Mouse (Mus musculus) urinary bladder, postnatal 36 days (tissue): ENCODE data around the gene Pnpla8.

Source experiments
- DNase-seq, 2 experiments: peaks; one replicate each; pipeline ENCODE4 v3.0.0; 2022; ENCODE audit warnings: low spot score in 2 of 2, mixed read lengths in 1 of 2

Gene Pnpla8

GRCm38 (mm10) chr12:44346143-44346542 is 125.0 kb downstream of the Pnpla8 start:
- no peak for DNase-seq

- DNase-seq: no peak
Measured at GRCm38 (mm10) chr12:44355116-44355515, 133.9 kb downstream of the Pnpla8 start.

- no peak for DNase-seq
Measured at GRCm38 (mm10) chr12:44357460-44357859, 136.3 kb downstream of the Pnpla8 start.

GRCm38 (mm10) chr12:44357881-44358280 is 136.7 kb downstream of the Pnpla8 start:
- DNase-seq: no peak

- no peak for DNase-seq
Measured at GRCm38 (mm10) chr12:44371076-44371710, 150.0 kb downstream of the Pnpla8 start.
